Mouse (Mus musculus) natural killer cell, adult 2 months (primary cell): ENCODE measurements around the gene Urod.

Experiments used
- DNase-seq, 2 experiments: peaks; one replicate each; pipeline ENCODE4 v3.0.0; 2022; ENCODE audit warnings: low spot score in 2 of 2

Urod gene

DNA sequence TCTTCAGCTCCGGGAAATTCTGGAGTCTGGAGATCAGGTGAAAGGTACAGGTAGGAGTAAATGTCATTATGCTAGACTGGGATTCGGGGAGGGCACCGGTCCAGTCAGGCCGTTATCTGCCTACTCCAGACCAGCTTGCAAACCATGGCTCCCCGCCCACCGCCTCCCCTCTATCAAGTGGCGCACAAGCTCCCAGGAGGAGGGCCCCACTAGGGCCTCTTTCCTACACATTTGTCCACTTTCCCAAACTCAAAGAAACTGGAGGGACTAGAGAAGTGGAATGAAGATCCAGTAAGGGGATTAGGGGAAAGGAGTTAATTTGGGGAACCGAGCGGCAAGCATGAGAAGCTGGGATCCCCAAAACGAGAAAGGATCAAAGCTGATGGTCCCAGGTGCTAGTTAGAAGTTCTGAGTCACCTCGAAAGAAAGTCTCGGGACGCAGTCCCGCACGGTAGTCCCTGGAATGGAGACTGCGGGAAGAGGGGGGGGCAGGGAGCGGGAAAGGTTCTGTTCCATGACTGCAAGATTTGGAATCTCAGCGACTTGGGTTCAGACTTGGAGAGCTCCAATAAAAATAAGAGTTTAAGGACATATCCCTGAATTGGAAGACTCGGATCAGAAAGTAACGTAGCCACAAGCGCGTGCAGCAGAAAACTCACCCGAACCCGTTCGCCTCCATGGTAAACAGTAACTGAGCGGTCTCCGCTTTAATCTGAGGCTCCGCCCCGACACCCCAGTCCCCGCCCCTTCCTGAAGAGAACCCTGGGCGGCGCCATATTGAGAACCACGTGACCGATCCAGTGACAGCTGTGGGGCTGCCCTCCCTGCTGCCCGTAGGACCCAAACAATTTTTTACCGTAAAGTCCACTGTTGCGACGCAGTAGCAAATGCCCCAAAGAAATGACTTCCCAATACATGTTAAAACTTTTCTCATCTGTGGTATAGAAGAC, at the start of gene Urod:
Gene Urod, minus strand, starts transcription at position 742 of the 950 bp plus-strand sequence.
- DNase-seq, result peak; percentile 94 to 96

DNA sequence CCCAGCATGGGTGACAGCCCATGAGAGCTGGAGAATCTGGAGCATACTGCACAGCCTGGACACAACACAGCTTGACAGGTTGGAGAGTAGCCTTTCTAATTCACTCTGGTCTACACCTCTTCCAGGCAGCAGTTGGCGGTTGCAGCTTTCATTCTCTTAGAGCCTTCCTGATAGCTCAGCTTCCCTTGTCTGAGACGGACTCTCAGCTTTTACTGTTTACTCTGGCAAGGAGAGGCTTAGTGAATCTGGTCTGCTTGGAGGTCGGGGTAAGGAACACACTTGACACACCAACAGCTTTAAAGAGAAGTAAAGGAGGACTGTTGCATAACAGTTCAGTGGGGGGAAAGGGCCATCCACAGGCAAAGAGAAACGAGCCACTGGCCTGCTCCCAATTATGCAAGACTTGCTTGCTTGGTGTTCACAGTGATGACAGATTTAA, 47.1 kb upstream of the Urod start:
- no peak for DNase-seq

DNA sequence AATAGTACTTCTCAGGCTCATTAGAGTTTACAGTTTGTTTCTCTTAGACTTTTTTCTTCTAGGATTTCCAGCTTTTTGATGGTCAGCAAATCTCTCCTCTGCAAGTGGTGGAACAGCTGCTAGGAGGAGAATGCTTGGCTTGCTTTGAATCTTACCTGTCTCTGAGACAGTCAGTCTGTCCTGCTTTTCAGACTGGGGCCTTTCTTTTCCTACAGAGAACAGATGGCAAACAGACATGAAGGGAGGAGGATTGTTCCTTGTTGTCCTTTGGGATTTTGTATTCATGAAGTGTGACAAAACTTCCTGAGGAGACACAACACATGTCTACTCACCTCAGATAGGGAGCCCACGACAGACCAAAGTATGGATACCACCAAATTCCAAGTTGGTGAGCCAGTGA, 46.6 kb upstream of the Urod start:
- DNase-seq, result no peak

DNA sequence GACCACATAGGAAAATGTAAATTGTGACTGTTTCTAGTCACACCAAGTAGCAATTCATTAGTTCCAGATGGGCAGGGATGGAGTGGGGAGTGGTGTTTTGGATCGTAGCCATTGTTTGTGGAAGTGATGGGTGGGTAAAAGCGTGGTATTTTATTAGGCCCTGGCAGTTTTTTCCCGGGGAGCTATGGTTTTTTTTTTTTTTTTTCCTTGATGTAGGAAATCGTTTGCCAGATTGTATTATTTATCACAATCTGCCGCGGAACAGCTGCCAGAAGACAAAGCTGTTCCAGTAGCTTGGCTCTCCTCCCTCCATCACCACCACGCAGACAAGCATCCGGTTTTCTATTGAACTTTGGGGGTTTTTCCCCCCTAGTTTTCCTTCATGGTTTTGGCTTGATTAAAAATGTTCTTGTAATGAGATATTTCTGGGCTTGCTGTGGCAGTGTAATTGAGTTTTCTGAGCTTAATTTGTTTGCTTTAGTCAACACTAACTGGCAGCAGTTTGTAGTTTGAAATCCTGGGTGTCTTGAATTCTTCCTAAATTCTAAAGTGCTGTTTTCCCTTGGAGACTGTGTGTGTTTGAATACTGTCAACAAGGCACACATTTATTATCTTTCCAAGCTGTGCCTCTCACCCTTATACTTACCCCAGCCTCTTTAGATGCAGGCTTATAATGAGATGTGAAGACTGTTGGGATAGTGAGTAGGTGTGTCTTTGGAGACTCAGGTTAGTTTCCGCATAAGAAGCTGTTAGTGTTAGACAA, 45.9 kb upstream of the Urod start:
- DNase-seq, result no peak

DNA sequence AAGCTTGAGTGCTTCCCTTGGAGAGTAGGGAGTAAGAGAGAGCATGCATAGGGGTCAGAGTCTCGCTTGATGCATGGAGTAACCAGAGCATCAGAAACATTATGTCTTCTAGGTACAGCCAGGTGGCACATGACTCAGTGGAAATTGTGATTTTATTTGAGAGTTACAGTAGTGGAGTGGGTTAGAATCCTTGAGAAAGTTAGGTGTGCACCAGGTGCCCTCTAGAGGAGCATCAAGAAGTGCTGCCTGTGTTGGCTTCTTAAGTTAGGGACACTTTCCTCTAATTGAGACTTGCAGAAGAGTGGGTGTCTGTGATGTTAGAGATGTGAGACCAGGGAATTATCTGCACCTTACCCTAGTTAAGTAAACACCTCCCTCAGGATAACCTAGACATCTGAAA, 36.9 kb upstream of the Urod start:
- no peak for DNase-seq

DNA sequence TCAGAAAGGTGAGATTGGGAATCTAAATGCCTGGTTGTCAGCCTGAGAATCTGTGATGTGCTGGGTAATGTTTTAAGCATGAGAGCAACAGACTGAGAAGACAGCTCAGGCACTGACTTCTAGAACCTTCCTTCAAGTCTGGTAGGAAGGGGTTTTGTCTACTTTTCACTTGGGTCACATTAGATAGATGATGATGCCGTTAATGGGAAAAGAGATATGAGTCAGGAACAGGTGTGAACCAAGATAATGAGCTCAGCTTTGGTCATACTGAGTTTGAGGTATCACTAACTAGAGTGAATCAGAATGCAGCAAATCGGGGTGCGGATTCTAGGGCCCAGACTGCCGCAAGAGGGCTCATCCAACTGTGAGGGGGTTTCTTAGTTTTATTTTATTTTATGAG, 29.3 kb upstream of the Urod start:
- DNase-seq, result no peak

DNA sequence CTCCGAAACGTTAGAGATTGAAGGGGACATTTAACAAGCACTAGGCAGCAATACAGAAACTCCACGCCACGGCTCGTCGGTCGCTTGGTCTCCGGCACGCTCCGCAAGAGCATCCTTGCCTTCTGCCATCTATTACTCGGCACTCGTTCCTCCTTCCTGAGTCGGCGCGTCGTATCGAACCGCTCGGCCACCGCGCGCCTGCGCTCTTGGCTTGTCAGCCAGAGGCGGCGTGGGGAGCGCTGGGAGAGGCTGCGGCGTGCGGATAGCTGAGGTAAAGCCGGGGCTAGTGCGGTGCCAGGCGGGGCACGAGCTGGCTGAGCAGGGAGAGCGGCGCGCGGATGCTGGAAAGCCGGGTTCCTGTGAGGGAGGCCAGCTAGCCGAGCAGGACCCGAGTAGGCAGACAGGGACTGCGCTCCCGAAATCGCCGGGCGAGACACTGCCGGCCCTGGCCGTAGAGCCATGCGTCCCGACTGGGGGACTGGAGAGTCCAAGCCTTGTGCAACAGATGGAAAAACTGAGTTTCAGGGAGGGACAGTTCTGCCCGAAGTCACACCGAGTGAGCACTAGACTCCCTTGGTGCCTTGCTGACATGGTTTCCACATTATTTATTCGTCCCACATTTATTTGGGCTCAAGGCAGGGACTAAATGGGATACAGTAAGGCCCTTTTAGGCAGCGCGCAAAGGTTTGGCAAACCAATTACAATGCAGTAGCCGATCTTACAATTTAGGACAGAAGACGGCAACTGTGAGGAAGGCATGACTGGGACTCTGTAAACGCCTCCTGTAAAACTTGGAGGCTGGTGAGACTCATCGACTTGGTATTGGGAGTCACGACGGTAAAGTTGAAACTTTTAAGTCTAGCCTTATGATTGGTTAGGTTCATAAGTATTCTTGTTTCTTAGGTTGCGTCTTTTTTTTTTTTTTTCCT, 25.3 kb upstream of the Urod start, which contains the start of gene Eif2b3:
Gene Eif2b3, plus strand, starts transcription at position 197 of the 929 bp plus-strand sequence.
- DNase-seq, result peak; percentile 72 to 84

DNA sequence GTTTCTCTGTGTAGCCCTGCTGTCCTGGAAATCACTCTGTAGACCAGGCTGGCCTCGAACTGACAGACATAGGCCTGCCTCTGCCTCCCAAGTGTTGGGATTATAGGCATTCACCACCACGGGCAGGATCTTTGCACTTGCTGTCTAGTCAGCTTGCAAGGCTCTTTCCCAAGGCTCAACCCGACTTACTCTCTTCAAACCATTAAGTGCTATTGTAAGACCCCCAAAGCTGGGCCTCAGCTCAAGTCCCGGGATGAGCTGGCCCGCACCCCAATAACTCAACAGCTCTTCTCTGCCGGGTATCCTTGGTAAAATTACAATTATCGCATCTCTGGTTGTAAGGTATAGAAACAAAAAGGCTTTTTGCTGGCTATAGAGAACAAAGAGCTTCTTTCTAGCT, 24.1 kb upstream of the Urod start:
- no peak for DNase-seq

DNA sequence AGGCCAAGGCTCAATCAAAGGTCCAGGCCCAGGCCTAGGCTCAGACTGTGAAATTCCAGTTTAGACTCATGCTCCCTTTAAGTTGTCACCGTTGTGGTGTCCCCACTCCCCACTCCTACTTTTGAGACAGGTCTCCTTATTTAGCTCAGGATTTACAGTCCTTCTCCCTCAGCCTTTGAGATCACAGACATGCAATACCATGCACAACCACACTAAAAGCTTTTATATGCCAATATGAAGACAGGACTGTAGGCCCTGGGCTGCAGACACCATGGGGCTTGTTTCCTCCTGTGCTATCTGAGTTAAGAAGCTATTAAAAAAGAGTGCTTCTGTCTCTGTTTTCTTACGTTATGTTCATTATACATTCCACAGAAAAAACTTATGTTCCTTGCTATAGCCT, 23.5 kb upstream of the Urod start:
- DNase-seq, result no peak

- no peak for DNase-seq
Observed at GRCm38 (mm10) chr4:117014901-117015415, 20.7 kb upstream of the Urod start.

DNA sequence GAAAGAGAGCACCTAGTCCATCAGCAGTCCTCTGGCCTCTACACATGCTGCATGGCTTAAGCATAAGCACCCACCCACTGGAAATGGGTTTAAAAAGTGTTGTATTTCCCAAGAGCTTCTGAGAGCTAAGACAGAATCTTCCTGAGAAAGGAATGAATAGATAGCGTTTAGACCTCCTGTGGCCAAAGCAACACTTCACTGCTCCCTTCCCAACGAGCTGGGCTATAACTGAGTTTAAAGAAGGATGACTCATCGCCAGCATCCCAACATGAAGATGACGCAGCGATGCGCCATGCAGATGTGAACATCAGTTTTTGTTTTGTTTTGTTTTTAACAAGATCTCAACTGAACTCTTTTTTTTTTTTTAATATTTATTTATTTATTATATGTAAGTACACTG, 19.4 kb upstream of the Urod start:
- no peak for DNase-seq

DNA sequence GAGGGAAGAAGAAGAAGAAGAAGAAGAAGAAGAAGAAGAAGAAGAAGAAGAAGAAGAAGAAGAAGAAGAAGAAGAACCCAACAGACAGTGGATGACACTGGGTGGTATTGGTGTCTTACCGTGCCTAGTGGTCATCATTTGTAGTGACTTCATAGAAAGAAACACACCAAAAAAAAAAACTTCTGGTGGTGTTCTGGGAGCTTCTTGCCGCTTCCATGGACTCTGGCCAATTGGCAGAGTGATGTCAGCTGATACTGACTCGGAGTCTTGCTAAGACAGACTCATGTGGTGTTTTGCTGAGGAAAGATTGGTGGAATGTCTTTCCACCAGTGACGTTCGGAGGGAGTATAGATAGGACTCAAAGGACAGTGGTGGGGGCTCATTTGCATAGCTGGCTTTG, 16.0 kb upstream of the Urod start:
- DNase-seq, result no peak

DNA sequence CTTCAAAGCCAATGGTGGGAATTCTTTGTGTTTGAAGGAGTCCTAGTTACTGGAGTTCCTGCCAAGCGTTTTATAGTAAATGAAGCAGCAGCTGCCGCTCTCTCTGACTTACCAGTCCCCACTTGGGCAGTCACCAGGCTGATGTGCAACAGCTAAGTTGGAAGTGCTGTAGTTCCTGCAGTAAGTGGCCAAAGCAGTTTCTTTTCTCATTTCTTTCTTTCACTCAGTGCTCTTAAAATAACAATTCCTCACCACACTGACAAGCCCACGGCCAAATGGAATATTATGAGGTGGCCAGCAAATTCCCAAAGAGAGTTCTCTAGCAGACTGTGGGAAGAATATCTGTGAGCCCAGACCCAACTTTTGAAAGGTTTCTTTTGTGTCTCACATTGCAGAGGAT, 12.8 kb upstream of the Urod start:
- DNase-seq, result no peak

DNA sequence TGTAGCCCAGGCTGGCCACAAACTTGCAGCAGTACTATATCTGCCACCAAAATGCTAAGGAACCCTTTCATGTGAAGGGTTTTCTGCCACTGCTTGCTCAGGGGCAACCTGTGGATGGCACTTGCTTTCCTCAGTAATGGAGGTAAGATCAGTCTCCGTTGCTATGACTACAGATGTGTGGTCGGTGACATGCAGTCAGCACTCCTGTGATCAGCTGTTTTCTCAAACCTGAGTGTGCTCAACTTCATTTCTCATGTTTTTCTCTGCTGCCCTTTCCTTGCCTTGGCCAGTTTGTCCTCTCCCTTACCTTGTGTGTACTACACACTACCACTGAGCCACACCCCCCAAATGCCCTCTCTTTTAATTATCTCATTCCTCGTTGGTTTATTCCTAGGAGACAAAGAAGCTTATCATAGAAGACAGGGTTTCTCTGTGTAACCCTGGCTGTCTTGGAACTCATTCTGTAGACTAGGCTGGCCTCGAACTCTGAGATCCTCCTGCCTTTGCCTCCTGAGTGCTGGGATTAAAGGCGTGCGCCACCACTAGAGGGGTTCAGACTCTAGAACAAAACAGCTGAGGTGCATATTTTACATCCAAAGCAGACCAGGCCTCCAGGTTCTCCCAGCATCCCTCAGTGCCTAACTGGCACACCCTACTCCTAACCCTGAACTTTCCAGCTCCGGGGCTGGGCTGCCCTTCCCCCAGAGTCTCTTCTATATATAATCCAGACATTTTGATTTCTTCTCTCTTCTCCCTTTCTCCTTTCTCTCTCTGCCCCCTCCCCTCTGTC, 11.6 kb upstream of the Urod start:
- DNase-seq, result no peak

GRCm38 (mm10) chr4:117004649-117005048, 10.4 kb upstream of the Urod start:
- DNase-seq, result peak in 1 of 2 experiments; percentile 28

DNA sequence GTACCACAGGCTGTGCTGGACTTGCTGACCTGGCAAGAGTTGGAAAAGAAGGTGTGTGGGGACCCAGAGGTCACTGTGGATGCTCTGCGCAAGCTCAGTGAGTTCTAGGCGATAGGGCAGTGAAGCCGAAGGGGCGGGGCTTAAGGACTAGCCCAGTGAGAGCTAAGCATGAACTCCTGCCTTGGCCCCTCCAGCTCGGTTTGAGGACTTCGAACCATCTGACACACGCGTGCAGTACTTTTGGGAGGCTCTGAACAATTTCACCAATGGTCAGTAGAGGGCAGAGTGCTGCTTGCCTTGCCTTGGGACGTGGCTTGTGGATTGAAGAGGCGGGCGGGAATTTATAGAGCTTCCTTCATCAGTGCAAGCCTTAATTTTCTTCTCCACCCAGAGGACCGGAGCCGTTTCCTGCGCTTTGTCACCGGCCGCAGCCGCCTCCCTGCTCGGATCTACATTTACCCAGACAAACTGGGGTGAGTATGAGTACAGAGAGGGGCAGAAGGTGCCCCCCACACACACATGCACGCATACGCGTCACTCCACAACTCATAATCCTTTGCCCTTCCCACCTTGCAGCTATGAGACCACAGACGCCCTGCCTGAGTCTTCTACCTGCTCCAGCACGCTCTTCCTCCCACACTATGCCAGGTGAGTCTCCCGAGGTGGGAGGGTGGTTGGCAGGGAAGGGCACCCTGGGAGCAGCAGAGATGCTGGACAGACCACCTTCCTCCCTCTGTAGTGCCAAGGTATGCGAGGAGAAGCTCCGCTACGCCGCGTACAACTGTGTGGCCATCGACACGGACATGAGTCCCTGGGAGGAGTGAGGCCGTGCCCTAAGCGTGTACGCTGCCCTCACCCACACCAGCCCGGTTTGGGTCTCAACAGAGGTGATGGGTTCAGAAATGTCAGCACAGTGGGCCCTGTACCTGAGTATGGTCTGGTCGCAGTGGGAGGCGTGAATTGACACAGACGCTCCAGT, 8.6 kb upstream of the Urod start:
- DNase-seq, result peak in 1 of 2 experiments; percentile 32

GRCm38 (mm10) chr4:117001957-117002356, 7.7 kb upstream of the Urod start:
- no peak for DNase-seq

DNA sequence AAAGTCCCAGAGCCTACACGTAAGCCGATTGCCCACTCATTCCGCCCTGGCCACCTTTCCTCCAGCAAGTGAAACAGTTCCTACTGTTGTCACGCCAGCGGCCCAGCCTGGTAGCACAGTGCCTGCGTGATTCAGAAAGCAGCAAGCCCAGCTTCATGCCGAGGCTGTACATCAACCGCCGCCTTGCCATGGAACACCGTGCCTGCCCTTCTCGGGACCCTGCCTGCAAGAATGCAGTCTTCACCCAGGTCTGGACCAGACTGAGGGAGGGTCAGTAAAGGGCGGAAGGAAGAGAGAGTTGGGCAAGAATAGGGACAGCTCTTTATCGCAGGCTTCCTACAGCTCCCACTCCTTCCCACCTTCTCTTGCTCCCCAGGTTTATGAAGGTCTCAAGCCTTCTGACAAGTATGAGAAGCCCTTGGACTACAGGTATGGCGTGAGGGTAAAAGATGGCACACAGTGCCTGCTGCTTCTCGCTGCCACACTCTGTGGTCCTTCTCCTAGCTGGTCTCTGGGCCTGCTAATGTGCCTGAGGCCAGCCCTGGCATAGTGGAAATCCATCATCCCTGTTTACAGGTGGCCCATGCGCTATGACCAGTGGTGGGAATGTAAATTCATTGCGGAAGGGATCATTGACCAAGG, 5.4 kb upstream of the Urod start:
- DNase-seq, result no peak

GRCm38 (mm10) chr4:116995798-116996135, 1.6 kb upstream of the Urod start:
- DNase-seq, result peak; percentile 18 to 39
